Mouse (Mus musculus) lung, embryonic 16.5 days (tissue): ENCODE measurements around the gene Spdef. TPM values are rescaled to one million over a fixed set of nuclear protein-coding genes. Genes with fewer than 3 reads are reported as not detected.

ENCODE experiments used
- ATAC-seq: fragments of 200-750 bp; cut with Nextera tagmentation; 2 replicates; pipeline ENCODE4 v1.8.0; 2017; ENCODE audit warnings: low read depth, mild to moderate bottlenecking, moderate library complexity
- H3K27ac ChIP-seq: fragments of 300-500 bp; sonication (generic); 2 replicates; pipeline ENCODE4 v1.5.1; 2014; ENCODE audit warnings: mild to moderate bottlenecking, control low read depth, low read length
- H3K27me3 ChIP-seq: fragments of 300-500 bp; sonication (generic); 2 replicates; pipeline ENCODE4 v1.6.1; 2014; ENCODE audit warnings: low read depth, low read length, mixed read lengths; ENCODE audit not compliant: control insufficient read depth, insufficient read depth
- H3K36me3 ChIP-seq: fragments of 300-500 bp; sonication (generic); 2 replicates; pipeline ENCODE4 v1.6.1; 2014; ENCODE audit warnings: low read length; ENCODE audit not compliant: control insufficient read depth, insufficient read depth
- H3K4me1 ChIP-seq: fragments of 300-500 bp; sonication (generic); replicated peaks from 2 replicates; pipeline ENCODE4 v1.6.1; 2014; ENCODE audit warnings: low read length, mixed read lengths; ENCODE audit not compliant: control insufficient read depth, insufficient read depth
- H3K4me2 ChIP-seq: fragments of 300-500 bp; sonication (generic); 2 replicates; pipeline ENCODE4 v1.6.1; 2014; ENCODE audit warnings: low read depth, low read length, control low read depth
- H3K4me3 ChIP-seq: fragments of 300-500 bp; sonication (generic); 2 replicates; pipeline ENCODE4 v1.5.1; 2014; ENCODE audit warnings: mild to moderate bottlenecking, low read length, control low read depth
- H3K9ac ChIP-seq: fragments of 300-500 bp; sonication (generic); 2 replicates; pipeline ENCODE4 v1.6.1; 2014; ENCODE audit warnings: low read length, control low read depth
- H3K9me3 ChIP-seq: fragments of 300-500 bp; sonication (generic); 2 replicates; pipeline ENCODE4 v1.6.1; 2016; ENCODE audit warnings: low read length; ENCODE audit not compliant: control insufficient read depth
- WGBS: fragments of 180-500 bp; shearing (Covaris S2); extraction: QIAGEN DNeasy Blood & Tissue Kit; methylation state at CpG from one replicate; pipeline ENCODE4 v1.1.7; 2014; 5-methylcytosine and 5-hydroxymethylcytosine counted together
- polyA plus RNA-seq: library from polyadenylated mRNA; unstranded; fragments of >200 nt; fragmentation: Nextera tagmentation; extraction: Ambion mirVana; gene quantifications from 2 replicates; pipeline ENCODE4 v1.2.1, GENCODE M21; 2015

The Spdef gene
- polyA plus RNA-seq, 1 experiment from 2014 or later, result 2.4 TPM

DNA sequence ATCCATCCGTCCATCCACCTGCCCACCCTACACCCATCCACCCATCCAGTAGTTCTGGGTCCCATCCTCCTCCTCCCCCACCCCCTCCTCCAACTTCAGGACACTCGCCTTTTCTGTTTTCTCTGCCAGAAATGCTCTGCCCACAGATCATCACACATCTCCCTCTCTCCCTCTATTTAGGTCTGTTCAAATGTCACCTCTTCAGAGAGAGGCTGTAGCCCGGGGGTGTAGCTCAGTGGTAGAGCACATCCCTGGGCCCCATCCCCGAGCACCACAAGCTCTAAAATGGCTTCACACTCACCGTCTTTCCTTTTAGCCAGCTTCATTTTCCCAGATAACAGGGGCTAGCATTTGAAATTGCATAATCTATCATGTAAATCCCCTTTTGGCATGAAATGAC lies 51.0 kb downstream of the Spdef start:
- H3K27ac ChIP-seq, result no peak overlapping the region
- H3K9me3 ChIP-seq, result no peaks in the 10 kb centered on the region
- no peaks in the 10 kb centered on the region for H3K36me3 ChIP-seq
- H3K4me3 ChIP-seq, result no peak overlapping the region
- H3K9ac ChIP-seq, result no peak overlapping the region
- 70% methylated on average over 5 of the region's 5 CpGs for WGBS
- H3K4me1 ChIP-seq, result peaks cover 7% of the 10 kb centered on the region
- no peaks in the 10 kb centered on the region for H3K27me3 ChIP-seq
- no peak for ATAC-seq
- no peak overlapping the region for H3K4me2 ChIP-seq

DNA sequence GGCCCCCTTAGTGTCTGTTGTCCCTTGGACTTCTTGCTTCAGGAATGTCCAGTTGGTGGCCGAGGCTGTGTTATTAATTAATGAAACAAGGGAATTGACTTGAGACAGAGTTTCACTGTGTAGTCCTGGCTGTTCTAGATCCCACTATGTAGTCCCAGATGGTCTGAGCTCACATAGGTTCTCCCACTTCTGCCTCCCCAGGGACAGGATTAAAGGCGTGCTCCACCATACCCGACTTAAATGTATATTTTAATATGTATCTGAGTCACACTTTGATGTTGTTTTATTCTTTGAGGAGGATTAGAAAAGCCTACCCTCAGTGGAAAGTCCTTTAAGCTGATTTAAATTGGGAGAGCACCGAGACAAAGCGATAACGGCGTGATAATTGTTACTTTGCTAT lies 52.5 kb downstream of the Spdef start:
- H3K4me1 ChIP-seq, result peaks cover 7% of the 10 kb centered on the region
- no peaks in the 10 kb centered on the region for H3K9me3 ChIP-seq
- no peak for ATAC-seq
- 53% methylated on average over 7 of the region's 7 CpGs for WGBS
- no peak overlapping the region for H3K27ac ChIP-seq
- no peak overlapping the region for H3K9ac ChIP-seq
- H3K4me2 ChIP-seq, result no peak overlapping the region
- H3K4me3 ChIP-seq, result no peak overlapping the region
- H3K36me3 ChIP-seq, result no peaks in the 10 kb centered on the region
- no peaks in the 10 kb centered on the region for H3K27me3 ChIP-seq

DNA sequence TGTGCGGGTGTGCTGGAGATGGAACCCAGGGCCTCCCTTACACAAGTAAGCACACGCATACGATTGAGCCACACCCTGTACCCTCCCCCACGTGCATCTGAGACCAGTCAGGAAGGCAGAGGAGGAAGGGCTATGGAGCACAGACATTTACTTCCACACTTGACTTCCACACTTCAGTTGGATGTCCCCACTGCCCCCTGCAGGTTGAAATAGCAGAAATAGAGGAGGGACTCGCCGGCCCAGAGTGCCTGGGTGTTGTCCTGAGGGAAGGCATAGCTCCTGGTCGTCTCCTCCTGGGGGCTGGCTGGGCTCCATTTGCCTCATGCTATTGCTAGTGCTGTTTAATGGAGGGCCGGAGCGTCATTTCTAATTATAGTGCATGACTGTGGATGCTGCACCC lies 53.3 kb downstream of the Spdef start:
- no peak for ATAC-seq
- H3K27ac ChIP-seq, result no peak overlapping the region
- no peak overlapping the region for H3K9ac ChIP-seq
- no peak overlapping the region for H3K4me3 ChIP-seq
- WGBS, result 57% methylated on average over 9 of the region's 9 CpGs
- no peaks in the 10 kb centered on the region for H3K27me3 ChIP-seq
- peaks cover 7% of the 10 kb centered on the region for H3K4me1 ChIP-seq
- H3K36me3 ChIP-seq, result no peaks in the 10 kb centered on the region
- no peak overlapping the region for H3K4me2 ChIP-seq
- H3K9me3 ChIP-seq, result no peaks in the 10 kb centered on the region

DNA sequence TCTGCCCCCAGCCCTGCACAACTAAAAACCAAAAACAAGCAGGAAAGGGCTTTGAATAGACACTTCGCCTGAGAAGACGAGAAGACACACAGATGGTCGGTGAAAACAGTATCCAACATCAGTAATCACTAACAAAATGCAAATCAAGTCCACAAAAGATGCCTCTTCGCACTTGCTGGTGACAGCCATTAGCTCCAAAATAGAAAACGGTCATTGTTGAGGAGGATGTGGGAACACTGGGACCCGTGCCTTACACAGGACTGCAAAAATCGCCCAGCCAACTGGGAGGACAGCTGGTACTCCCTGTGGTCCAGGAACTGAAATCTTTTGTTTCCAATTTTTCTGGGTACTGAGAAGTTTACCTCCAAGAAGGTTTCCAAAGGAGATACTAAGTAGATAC lies 54.8 kb downstream of the Spdef start:
- Histone ChIP-seq H3K9ac (no peak overlapping the region), H3K4me1 (no peaks in the 10 kb centered on the region), H3K4me3 (no peak overlapping the region), H3K27ac (no peak overlapping the region), H3K27me3 (no peaks in the 10 kb centered on the region), H3K9me3 (no peaks in the 10 kb centered on the region), H3K4me2 (no peak overlapping the region), H3K36me3 (no peaks in the 10 kb centered on the region)
- WGBS, result 85% methylated on average over 7 of the region's 7 CpGs
- no peak for ATAC-seq

DNA sequence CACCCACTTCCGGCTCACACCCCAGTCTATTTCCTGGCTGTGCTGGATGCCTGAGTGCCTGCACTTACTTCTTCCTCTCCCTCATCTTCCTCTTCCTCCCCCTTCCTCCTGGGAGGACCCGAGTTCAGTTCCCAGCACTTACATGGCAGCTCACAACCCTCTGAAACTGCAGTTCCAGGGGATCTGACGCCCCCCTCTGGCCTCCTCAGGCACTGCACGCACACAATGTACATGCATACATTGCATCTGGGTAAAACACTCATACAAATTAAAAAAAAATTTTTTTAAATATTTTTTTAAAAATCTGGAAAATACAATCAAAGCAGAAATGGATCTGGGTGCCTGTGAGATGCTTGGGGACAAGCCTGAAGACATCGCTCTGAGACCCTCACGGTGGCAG lies 57.0 kb downstream of the Spdef start:
- Histone ChIP-seq H3K9ac (no peak overlapping the region), H3K4me3 (no peak overlapping the region), H3K4me1 (no peaks in the 10 kb centered on the region), H3K9me3 (no peaks in the 10 kb centered on the region), H3K27ac (no peak overlapping the region), H3K27me3 (no peaks in the 10 kb centered on the region), H3K4me2 (no peak overlapping the region), H3K36me3 (no peaks in the 10 kb centered on the region)
- ATAC-seq, result no peak
- WGBS, result 69% methylated on average over 6 of the region's 6 CpGs

Other genes starting within 250 kb of the Spdef start
- gene Grm4, start 207.6 kb downstream of the Spdef start, polyA plus RNA-seq, result 0.13 and 0.24 TPM in 2 replicates
- gene Hmga1, start 172.5 kb downstream of the Spdef start, polyA plus RNA-seq, result 195 and 215 TPM in 2 replicates
- 17.6 and 19.1 TPM in 2 replicates for gene AI413582, start 163.2 kb downstream of the Spdef start, polyA plus RNA-seq
- 73.6 and 75.8 TPM in 2 replicates for gene Nudt3, start 105.5 kb downstream of the Spdef start, polyA plus RNA-seq
- gene RPS10-NUDT3, start 93.7 kb downstream of the Spdef start, polyA plus RNA-seq, result not detected in 2 replicates
- 900 and 901 TPM in 2 replicates for gene Rps10, start 92.3 kb downstream of the Spdef start, polyA plus RNA-seq
- 0.88 and 1.9 TPM in 2 replicates for gene Pacsin1, start 73.4 kb downstream of the Spdef start, polyA plus RNA-seq
- gene D17Wsu92e, start 91.7 kb upstream of the Spdef start, polyA plus RNA-seq, result 14.6 and 16.9 TPM in 2 replicates
- gene Snrpc, start 109.2 kb upstream of the Spdef start, polyA plus RNA-seq, result 296 and 313 TPM in 2 replicates
- 3.7 and 4.6 TPM in 2 replicates for gene Uhrf1bp1, start 127.5 kb upstream of the Spdef start, polyA plus RNA-seq
- 18.1 and 20.2 TPM in 2 replicates for gene Anks1, start 180.4 kb upstream of the Spdef start, polyA plus RNA-seq
- gene Taf11, start 180.9 kb upstream of the Spdef start, polyA plus RNA-seq, result 62.1 and 67.1 TPM in 2 replicates